18 mouse cellular contexts compared by ENCODE assay signal in genomic region chr15:64471597-64471996, GRCm38 (mm10).
"Had no signal": no experiment of that assay in that cellular context is flagged by ENCODE, and none has a peak within 500 bp of the region (broad histone marks: within the 10 kb centered on the region; RNA-seq: fewer than 3 reads in every experiment).

No protein-coding gene starts in this region.

- H3K9ac ChIP-seq: limb, embryonic 13.5 days; liver, embryonic 12.5 days; lung, embryonic 14.5 days; midbrain, embryonic 15.5 days; neural tube, embryonic 12.5 days had no signal

- H3K9me3 ChIP-seq: limb, embryonic 13.5 days; liver, embryonic 12.5 days; midbrain, embryonic 15.5 days; neural tube, embryonic 12.5 days had no signal

- H3K4me1 ChIP-seq: limb, embryonic 13.5 days; liver, embryonic 12.5 days; megakaryocyte, embryonic 14.5 days; midbrain, embryonic 15.5 days; neural tube, embryonic 12.5 days had no signal

- H3K4me2 ChIP-seq: limb, embryonic 13.5 days; liver, embryonic 12.5 days; lung, embryonic 14.5 days; midbrain, embryonic 11.5 days; midbrain, embryonic 15.5 days; neural tube, embryonic 12.5 days had no signal

- H3K4me3 ChIP-seq: layer of hippocampus, adult 2 months; limb, embryonic 13.5 days; liver, embryonic 12.5 days; megakaryocyte, embryonic 14.5 days; midbrain, embryonic 15.5 days; neural tube, embryonic 12.5 days had no signal

- H3K27ac ChIP-seq: layer of hippocampus, adult 2 months; limb, embryonic 13.5 days; liver, embryonic 12.5 days; macrophage; midbrain, embryonic 15.5 days; neural tube, embryonic 12.5 days had no signal

- H3K36me3 ChIP-seq: limb, embryonic 13.5 days; liver, embryonic 12.5 days; midbrain, embryonic 15.5 days; neural tube, embryonic 12.5 days had no signal

- ATAC-seq: liver, embryonic 12.5 days; midbrain, embryonic 15.5 days had no signal

- DNase-seq: kidney, adult 8-10 months; kidney, postnatal 10 days; kidney, postnatal 4 days; left cerebral cortex, postnatal 4 days; lung, embryonic 14.5 days; lung, postnatal 14 days; right cerebral cortex, postnatal 4 days; spleen, adult 18-20 months; thymus, adult 18-20 months; thymus, postnatal 14 days had no signal

- H3K27me3 ChIP-seq: limb, embryonic 13.5 days; liver, embryonic 12.5 days; megakaryocyte, embryonic 14.5 days; midbrain, embryonic 15.5 days; neural tube, embryonic 12.5 days had no signal
